Mouse (Mus musculus) cerebral cortex, adult 2 months (tissue): ENCODE results near the gene Son.

Experiments
- WGBS: fragments of 180-500 bp; shearing (Covaris S2); methylation state at CpG from one replicate; pipeline ENCODE4 v1.1.7; 2018; 5-methylcytosine and 5-hydroxymethylcytosine counted together

The Son gene

DNA sequence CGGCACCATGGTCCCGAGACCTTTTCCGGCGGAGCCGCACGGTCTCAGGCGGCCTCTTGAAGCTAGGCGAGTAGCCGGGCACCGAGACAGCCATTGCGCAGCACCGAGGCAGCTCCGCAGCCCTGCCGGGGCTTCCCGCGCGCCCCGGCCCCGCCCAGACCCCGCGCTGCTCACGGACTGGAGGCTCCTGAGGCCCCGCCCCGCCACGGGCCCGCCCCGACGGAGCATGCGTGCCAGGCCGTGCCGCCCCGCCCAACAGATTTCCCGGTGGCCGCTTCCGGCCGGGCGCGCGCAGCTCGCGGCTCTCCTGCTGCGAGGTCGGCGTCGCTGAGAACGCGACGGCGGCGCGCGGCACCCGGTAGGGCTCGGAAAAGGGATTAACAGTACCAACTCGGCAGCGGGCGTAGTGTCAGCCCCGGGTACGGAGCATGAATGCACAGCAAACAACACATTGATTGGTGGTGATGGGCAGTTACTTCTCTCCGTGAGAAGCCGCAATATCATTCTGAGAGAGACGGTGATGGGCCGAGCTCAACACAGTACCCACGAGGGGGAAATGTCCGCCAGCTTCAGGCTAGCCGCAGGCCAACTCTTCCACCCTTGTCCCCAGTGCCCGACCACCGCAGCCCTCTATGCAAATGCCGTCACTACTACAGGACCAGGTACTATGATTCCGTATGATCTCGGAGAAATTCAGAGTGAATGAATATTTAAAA lies 41.5 kb downstream of the Son start, which contains the start of gene Donson:
Gene Donson (minus strand): TSS at position 152 of the 716 bp plus-strand sequence.
- under 1% methylated on average over 59 of the region's 71 CpGs for WGBS

DNA sequence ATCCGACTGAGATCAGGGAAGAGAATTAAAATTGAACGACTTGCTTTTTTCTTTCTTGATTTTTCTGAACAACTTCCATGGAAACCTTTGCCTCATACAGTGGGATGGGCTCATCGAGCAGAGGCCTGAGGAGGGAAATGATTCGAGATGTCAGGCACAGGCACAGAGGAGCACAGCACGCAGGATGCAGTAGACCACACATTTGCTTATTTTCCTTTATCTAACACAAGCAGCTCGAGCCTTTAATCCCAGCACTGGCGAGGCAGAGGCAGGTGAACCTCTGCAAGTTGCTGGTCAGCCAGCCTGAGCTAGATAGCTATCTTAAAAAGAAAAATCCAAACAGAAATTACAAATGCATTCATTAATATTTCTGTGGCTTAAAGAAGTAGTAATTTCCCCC lies 42.5 kb downstream of the Son start:
- 37% methylated on average over 7 of the region's 7 CpGs for WGBS

DNA sequence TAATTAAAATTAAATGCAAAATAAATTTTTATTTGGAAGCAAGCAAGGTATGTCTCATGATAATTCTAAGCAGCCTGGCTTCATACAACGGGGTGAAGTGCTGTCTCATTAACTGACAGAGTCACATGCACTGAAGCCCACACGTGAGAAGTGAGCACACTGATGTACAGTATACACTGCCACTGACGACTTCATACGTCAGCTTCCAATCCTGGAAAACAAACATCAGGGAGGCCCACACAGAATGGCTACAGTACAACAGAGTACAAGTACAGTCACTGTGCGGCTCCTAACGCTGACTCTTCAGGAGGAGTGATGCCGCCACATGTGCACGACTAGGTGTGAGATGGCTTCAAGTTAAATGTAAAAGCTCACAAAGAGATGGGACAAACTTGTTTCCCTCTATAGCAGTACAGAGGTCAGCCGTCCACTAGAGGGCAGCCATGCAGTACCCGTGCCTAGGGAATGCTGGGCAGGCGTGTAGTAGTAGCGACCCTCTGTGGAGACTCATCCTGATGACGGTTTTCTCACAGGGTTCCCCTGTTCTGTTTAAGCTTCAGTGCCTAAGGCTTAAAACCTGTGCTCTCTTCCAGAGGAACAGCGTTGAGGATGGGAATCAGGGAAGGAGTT lies 47.3 kb downstream of the Son start:
- WGBS, result 22% methylated on average over 14 of the region's 14 CpGs

DNA sequence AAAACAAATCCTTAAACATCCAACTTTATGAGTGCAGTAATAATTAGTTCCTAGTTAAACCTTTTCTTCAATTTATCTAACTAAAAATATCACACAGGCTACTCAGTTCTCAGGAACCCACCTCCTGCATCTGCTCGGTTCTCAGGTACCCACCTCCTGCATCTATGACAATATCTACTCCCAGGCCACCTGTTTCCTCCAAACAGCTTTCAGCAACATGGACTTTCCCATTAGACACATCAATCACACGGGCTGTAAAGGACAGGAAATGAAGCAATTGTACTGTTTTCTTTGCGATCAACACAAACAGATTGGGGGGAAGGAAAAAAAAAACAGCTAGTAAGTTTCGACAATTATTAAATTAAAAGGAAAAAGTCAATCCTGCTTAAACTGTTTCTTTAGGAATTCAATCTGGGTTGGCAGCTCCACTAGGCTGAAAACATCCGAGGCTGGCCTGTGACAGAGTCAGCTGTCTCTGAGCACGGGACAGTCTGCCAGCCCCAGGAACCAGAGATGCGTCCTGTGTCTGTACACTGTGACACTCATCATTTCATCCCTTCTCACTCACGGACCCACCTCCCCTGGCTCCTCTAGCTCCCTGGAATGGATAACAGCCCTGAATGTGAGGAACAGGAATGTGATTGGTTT lies 47.9 kb downstream of the Son start:
- 57% methylated on average over 8 of the region's 8 CpGs for whole genome bisulfite sequencing

DNA sequence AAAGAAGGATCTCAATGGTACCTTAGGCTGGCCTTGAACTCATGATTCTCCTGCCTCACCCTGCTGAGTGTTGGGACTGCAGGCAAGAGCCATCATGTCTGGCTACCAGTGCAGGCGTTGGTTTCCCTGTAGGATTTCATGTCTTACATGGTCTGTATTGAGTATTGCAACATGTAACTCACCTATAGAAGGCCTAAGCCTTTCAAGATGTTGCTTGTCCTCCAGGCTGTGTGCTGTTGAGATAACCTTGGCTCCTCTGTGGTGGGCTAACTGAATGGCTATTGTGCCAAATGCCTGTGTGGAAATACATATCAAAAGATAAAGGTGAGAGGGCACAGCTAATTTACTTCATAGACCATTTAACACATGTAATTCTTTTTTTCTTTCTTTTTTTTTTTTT lies 51.7 kb downstream of the Son start:
- 93% methylated on average over 1 of the region's 1 CpGs for WGBS

DNA sequence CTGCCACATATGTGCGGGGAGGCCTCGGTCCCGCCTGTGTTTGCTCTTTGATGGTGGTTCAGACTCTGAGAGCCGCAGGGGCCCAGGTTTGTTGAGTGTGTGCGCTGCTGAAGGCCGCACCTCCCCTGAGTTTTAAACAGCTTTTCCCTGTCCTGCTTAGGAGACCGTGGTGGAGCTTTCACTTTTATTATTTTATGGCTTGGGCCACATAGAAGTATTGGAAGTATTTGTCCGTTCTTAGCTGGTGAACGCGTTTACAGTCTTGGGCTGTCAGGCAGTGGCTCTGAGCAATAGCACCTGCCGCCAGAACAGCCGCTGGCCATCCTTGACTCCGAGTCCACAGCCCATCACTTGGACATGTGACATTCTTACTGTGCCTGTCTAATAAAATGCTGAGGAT lies 54.6 kb downstream of the Son start:
- 91% methylated on average over 13 of the region's 13 CpGs for WGBS

DNA sequence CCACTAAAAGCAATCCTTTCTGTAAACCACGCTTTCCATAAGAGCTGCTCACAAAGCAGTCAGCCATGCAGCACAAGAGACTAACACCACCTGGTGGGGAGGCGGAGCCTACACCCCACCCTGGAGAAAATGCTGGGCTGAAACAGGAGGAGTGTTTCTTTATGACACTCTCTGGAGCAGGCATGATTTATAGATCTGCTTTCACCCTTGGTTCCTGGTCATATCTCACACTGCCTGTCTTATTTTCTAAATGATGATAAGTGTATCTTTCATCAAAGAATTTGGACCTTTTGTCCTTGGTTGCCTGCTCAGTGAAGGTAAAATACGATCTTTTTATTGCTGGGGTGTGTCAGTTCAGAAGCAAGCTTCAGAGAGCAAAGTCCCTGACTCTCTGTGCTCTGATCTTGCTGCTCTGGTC lies 55.5 kb downstream of the Son start:
- 59% methylated on average over 3 of the region's 3 CpGs for WGBS

DNA sequence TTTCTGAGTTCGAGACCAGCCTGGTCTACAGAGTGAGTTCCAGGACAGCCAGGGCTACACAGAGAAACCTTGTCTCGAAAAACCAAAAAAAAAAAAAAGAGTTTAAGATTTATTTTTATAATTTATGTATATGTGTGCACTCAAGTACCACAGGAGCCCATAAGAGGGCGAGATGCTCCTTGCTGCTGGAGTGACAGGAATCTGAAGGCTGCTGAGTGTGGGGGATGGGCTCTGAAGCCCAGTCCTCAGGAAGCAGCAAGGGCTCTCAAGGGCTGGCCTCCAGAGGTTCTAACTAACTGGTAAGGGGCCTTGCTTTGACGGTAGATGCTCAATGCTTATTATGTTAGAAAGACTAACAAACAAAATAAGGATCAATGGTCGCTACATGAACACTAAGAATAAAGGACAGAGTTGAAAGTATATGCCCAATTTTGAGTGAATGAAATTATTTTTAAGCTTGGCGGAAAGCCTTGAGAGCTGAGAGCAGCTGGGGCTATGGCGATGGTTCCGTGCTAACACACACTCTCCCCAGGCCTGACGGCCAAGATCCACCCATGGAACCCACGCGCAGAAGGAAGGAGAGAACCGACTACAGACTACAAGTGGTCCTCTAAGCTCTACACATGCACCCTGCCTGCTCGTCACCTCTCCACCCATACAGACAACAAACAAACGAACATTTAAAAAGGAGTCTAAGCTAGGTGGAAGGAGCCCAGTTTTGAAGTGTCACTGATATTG lies 57.5 kb downstream of the Son start:
- 51% methylated on average over 14 of the region's 14 CpGs for WGBS

DNA sequence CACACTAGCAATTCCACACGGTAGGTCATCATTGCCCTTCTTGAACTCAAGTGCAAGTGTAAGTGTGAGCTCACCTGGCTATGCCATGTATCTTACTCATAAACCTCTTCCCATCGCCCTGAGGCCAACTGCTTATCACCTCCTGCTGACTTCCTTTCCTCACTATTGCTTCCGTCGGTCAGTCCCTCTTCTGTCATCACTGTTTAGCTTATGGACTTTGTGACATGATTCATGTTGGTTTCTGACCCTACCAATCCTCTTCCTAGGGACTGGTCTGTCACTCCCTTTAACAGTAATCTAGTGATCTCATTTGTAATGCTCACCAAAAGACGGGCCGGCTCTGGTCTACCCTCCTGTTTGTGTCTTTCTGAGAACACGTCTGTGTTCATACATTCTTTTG lies 62.9 kb downstream of the Son start:
- WGBS, result 88% methylated on average over 7 of the region's 7 CpGs

DNA sequence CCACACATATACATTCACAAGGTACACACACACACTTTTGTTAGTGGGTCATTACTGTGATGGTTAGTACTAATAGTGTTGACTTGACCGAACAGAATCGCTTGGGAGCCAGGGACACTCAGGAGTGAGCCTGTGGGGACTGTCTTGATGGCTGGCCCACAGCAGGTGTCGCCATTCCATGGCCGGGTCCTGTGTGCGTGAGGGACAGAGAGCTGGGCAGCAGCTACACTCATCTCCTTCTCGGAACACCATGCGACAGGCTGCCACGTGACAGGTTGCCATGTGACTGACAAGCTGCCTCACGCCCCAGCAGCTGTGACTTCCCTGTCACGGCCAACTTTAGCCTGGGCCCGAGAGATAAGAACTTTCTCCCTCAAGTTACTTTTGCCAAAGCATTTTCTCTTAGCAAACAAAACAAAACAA lies 69.6 kb downstream of the Son start:
- 66% methylated on average over 11 of the region's 11 CpGs for WGBS

DNA sequence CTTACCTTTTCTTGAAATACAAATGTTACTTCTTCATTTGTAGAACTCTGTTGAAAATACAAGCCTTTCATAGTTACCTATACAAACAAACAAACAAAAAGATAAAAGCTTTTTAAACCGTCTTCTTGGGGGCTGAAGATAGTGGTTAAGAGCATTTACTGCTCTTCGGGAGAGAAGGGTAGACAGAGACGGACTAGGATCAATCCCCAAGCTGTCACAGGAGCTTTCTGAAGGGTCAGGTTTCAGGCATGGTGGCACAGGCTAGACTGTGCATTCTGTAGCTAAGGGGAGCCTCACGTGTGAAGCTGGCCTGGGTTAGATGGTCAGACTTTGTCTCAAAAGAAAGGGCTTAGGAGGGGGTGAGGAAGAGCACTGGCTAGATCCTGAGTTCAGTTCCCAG lies 70.1 kb downstream of the Son start:
- WGBS, result 94% methylated on average over 4 of the region's 4 CpGs

DNA sequence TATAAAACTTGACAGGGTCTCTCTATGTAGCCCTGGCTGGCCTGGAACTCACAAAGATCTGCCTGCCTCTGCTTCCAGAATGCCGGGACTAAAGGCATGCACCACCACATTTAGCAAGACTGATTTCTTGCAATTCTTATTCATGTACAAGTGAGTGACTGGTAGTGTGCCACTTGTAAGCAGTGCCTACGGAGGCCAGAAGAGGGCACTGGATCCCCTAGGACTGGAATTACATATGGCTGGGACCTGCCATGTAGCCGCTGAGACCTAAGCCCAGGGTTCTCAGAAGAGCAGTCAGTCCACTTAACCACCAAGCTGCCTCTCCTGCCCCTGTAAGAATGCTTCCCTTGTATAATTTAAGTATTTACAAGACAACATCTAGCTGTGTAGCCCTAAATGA lies 76.9 kb downstream of the Son start:
- WGBS, result 25% methylated on average over 3 of the region's 3 CpGs

DNA sequence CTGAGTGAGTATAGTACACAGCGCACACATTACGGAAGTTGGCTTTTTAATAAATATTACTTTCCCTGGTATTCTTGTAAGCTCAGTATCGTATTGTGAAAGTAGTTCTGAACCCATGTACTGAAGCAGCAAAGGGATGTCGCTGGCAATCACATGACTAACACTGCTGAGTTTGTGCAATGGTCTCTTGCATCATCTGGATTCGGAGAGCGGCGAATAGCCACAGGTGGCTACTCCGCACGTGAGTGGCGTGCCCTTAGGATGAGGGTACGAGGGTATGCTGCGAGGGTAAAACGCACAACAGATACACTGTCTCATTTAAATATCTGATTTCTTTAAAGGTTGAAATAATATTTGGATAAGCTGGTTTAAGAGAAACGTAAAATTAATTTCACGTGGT lies 80.1 kb downstream of the Son start:
- 76% methylated on average over 15 of the region's 15 CpGs for WGBS

DNA sequence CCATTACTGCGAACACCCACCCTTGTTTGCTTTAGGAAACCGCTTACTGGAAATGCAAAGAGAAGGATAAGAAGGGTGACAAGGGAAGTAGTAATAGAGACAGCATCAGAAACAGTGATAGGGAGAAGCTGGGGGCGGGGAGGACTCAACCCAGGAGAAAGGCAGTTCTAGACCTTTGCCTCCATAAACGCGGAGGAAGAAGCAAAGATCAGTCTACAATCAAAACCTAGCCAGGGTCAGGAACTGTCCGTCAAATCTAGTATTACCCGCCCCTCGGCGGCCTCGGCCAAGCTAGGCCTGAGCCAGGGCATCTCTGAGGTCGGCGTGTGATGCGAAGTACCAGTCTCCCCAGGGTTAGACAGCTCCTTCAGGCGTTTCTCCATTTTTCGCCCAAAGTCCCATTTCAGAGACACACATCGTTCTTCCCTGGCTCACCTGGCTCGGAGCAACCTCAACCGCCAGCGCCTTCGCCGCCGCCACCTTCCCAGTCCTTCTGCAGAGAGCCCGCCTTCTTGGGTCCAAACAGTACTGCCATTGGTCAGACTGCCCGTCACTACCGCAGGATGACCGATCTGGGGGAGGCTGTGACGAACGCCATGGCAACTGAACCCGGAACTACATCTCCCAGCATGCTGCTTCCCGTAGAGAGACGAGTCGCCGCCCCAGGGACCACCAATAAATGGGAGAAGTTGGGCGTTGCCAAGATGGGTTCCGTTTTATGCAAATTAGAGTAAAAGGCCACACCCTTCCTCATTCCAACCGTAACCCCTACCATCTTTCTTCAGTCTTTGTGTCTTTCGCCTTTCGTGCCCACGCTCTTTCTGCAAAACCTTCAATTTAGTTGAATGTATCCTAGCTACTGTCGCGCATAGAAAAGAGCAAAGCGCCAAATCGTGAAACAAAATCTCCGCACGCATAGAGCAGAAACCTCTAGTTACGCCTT lies 81.1 kb downstream of the Son start, which contains the start of gene Cryzl1:
Gene Cryzl1 (minus strand): TSS at position 853 of the 943 bp plus-strand sequence.
- under 1% methylated on average over 46 of the region's 46 CpGs for WGBS
